Mouse (Mus musculus) heart, embryonic 12.5 days (tissue): ENCODE data around the gene Ltbp2. TPM values are rescaled to one million over a fixed set of nuclear protein-coding genes. Genes with fewer than 3 reads are reported as not detected.

Experiments used
- ATAC-seq: fragments of 200-750 bp; cut with Nextera tagmentation; 2 replicates; pipeline ENCODE4 v1.8.0; 2017; ENCODE audit warnings: moderate TSS enrichment, moderate library complexity; ENCODE audit not compliant: insufficient number of reproducible peaks, low FRiP score
- H3K27ac ChIP-seq: fragments of 300-500 bp; sonication (generic); 2 replicates; pipeline ENCODE4 v1.5.1; 2016; ENCODE audit warnings: mild to moderate bottlenecking, moderate library complexity; ENCODE audit not compliant: poor library complexity, severe bottlenecking
- H3K27me3 ChIP-seq: fragments of 300-500 bp; sonication (generic); replicated peaks from 2 replicates; pipeline ENCODE4 v1.6.1; 2016; ENCODE audit warnings: mild to moderate bottlenecking, moderate library complexity
- H3K36me3 ChIP-seq: fragments of 300-500 bp; sonication (generic); 2 replicates; pipeline ENCODE4 v1.6.1; 2016; ENCODE audit warnings: mild to moderate bottlenecking, moderate library complexity
- H3K4me1 ChIP-seq: fragments of 300-500 bp; sonication (generic); replicated peaks from 2 replicates; pipeline ENCODE4 v1.6.1; 2016; ENCODE audit warnings: mild to moderate bottlenecking
- H3K4me2 ChIP-seq: fragments of 300-500 bp; sonication (generic); 2 replicates; pipeline ENCODE4 v1.6.1; 2016; ENCODE audit warnings: mild to moderate bottlenecking, moderate library complexity
- H3K4me3 ChIP-seq: fragments of 300-500 bp; sonication (generic); 2 replicates; pipeline ENCODE4 v1.5.1; 2016; ENCODE audit warnings: mild to moderate bottlenecking
- H3K9ac ChIP-seq: fragments of 300-500 bp; sonication (generic); 2 replicates; pipeline ENCODE4 v1.6.1; 2016; ENCODE audit warnings: mild to moderate bottlenecking, moderate library complexity
- H3K9me3 ChIP-seq: fragments of 300-500 bp; sonication (generic); replicated peaks from 2 replicates; pipeline ENCODE4 v1.6.1; 2016; ENCODE audit warnings: mild to moderate bottlenecking, moderate library complexity
- WGBS: fragments of 180-500 bp; shearing (Covaris S2); methylation state at CpG from one replicate; pipeline ENCODE4 v1.1.7; 2016; 5-methylcytosine and 5-hydroxymethylcytosine counted together
- polyA plus RNA-seq: library from polyadenylated mRNA; unstranded; fragments of >200 nt; fragmentation: Nextera tagmentation; extraction: Ambion mirVana; gene quantifications from 2 replicates; pipeline ENCODE4 v1.2.1, GENCODE M21; 2016

Ltbp2 gene
- polyA plus RNA-seq, 1 experiment from 2014 or later, result 0.68 TPM

DNA sequence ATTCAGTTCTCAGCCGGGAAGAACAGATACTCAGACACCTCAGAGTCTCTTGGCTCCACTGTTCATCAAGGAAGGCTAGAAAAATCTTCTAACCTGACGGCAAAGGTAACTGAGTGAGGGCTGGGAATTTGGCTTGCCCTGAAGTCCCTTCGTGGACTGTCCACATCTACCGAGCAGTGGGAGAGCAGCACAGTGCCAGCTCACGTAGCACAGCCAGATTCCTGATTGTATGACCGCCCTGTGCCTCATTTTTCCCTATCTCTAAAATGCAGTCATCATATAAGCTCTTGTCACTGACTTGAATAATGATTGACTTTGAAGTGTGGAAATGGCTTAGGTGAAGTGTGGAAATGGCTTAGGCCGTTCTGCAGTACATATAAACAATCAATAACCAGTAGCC lies 28.1 kb upstream of the Ltbp2 start:
- WGBS, result 70% methylated on average over 7 of the region's 7 CpGs
- Histone ChIP-seq H3K4me2 (no peak overlapping the region), H3K9me3 (no peaks in the 10 kb centered on the region), H3K36me3 (no peaks in the 10 kb centered on the region), H3K27me3 (no peaks in the 10 kb centered on the region), H3K4me1 (peaks cover 18% of the 10 kb centered on the region), H3K9ac (no peak overlapping the region), H3K4me3 (no peak overlapping the region), H3K27ac (no peak overlapping the region)
- ATAC-seq, result no peak

- Histone ChIP-seq H3K9ac (no peak overlapping the region), H3K4me1 (peaks cover 11% of the 10 kb centered on the region), H3K4me3 (no peak overlapping the region), H3K9me3 (no peaks in the 10 kb centered on the region), H3K27ac (no peak overlapping the region), H3K36me3 (no peaks in the 10 kb centered on the region), H3K27me3 (no peaks in the 10 kb centered on the region), H3K4me2 (no peak overlapping the region)
- ATAC-seq, result no peak
- 74% methylated on average over 7 of the region's 7 CpGs for WGBS
Measured at GRCm38 (mm10) chr12:84900317-84900716, 24.0 kb upstream of the Ltbp2 start.

- Histone ChIP-seq H3K36me3 (no peaks in the 10 kb centered on the region), H3K9ac (no peak overlapping the region), H3K27ac (no peak overlapping the region), H3K4me2 (no peak overlapping the region), H3K9me3 (no peaks in the 10 kb centered on the region), H3K4me3 (no peak overlapping the region), H3K27me3 (0 out of 2 replicates have a peak, but pooled peaks cover 5% of the 10 kb centered on the region), H3K4me1 (peaks cover 11% of the 10 kb centered on the region)
- no peak for ATAC-seq
- WGBS, result 69% methylated on average over 5 of the region's 5 CpGs
Measured at GRCm38 (mm10) chr12:84897322-84897721, 21.0 kb upstream of the Ltbp2 start.

GRCm38 (mm10) chr12:84896235-84896634 lies 19.9 kb upstream of the Ltbp2 start:
- Histone ChIP-seq H3K27me3 (0 out of 2 replicates have a peak, but pooled peaks cover 5% of the 10 kb centered on the region), H3K4me2 (0 out of 2 replicates have a peak overlapping the region, but pooled peaks have one; percentile 12), H3K27ac (no peak overlapping the region), H3K36me3 (no peaks in the 10 kb centered on the region), H3K4me3 (no peak overlapping the region), H3K9ac (no peak overlapping the region), H3K9me3 (no peaks in the 10 kb centered on the region), H3K4me1 (peaks cover 11% of the 10 kb centered on the region)
- WGBS, result 46% methylated on average over 6 of the region's 6 CpGs
- ATAC-seq, result no peak

GRCm38 (mm10) chr12:84893648-84894628 lies 17.6 kb upstream of the Ltbp2 start:
- 59% methylated on average over 9 of the region's 9 CpGs for WGBS
- Histone ChIP-seq H3K4me1 (peaks cover 11% of the 10 kb centered on the region), H3K4me3 (no peak overlapping the region), H3K4me2 (no peak overlapping the region), H3K27me3 (0 out of 2 replicates have a peak, but pooled peaks cover 16% of the 10 kb centered on the region), H3K9ac (no peak overlapping the region), H3K9me3 (no peaks in the 10 kb centered on the region), H3K36me3 (no peaks in the 10 kb centered on the region), H3K27ac (no peak overlapping the region)
- no peak for ATAC-seq

DNA sequence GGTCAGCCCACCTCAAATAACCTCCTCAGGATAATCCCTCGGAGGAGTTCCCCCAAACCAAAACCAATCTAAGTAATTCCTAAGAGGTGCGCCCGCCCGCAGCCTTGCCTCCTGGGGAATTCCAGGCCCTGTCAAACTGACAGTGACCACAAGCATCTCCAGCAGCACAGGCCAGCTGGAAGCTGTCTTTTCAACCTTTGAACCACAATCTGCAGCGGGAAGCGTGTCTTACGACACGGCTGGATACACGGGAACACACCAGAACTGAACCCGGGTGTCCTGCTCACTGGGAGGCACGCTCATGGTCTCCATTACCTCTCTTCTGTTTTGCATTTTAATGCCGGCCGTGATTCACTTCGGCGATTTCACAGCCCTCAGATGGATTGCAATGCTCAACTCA lies 14.0 kb upstream of the Ltbp2 start:
- H3K4me2 ChIP-seq, result no peak overlapping the region
- no peak for ATAC-seq
- no peak overlapping the region for H3K4me3 ChIP-seq
- 63% methylated on average over 15 of the region's 15 CpGs for WGBS
- H3K27ac ChIP-seq, result no peak overlapping the region
- 0 out of 2 replicates have a peak, but pooled peaks cover 16% of the 10 kb centered on the region for H3K27me3 ChIP-seq
- no peak overlapping the region for H3K9ac ChIP-seq
- peaks cover 4% of the 10 kb centered on the region; the same call in 1 of the 2 replicates for H3K9me3 ChIP-seq
- H3K4me1 ChIP-seq, result no peaks in the 10 kb centered on the region
- no peaks in the 10 kb centered on the region for H3K36me3 ChIP-seq

DNA sequence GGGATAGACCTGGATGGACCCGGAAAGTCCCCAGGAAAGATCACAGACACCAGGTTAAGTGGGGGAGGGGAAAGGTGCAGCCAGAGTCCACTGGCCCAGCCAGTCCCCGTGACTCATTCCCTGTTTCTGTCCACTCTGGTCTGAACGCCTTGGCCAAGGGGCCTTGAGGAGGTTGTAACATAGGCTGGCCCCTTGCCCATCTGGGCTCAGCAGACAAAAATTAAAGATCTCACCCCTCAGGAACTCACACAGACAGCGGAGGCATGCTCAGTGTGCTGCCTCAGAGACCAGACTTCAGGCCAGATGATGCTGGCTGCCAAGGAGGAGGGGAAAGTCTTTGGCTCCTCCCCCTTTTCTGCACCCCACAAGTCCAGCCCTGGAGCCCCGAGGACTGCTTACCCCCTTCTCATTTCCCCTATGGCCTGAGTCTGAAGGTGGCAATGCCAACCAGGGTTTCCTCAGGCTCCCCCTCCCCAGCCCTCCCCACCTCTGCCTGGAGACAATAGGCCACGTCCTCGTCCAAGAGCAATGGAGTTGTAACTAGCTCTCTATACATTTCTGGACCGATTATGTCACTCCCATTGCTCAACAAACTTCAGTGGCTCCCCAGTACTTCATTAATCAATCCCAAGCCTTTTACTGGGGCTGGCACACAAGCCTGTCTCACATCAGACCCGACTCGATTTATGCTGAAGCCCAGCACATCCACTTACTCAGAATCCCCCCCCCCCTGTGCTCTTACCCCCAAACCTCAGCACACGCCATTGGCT lies 9.0 kb upstream of the Ltbp2 start:
- no peak overlapping the region for H3K9ac ChIP-seq
- peaks cover 25% of the 10 kb centered on the region for H3K27me3 ChIP-seq
- no peaks in the 10 kb centered on the region; the same call in 1 of the 2 replicates for H3K4me1 ChIP-seq
- no peak overlapping the region for H3K27ac ChIP-seq
- no peak overlapping the region for H3K4me3 ChIP-seq
- 61% methylated on average over 11 of the region's 11 CpGs for WGBS
- ATAC-seq, result 0 out of 2 replicates have a peak, but pooled peaks have one; percentile 33
- no peaks in the 10 kb centered on the region for H3K36me3 ChIP-seq
- H3K9me3 ChIP-seq, result peaks cover 4% of the 10 kb centered on the region; the same call in 1 of the 2 replicates
- no peak overlapping the region for H3K4me2 ChIP-seq

DNA sequence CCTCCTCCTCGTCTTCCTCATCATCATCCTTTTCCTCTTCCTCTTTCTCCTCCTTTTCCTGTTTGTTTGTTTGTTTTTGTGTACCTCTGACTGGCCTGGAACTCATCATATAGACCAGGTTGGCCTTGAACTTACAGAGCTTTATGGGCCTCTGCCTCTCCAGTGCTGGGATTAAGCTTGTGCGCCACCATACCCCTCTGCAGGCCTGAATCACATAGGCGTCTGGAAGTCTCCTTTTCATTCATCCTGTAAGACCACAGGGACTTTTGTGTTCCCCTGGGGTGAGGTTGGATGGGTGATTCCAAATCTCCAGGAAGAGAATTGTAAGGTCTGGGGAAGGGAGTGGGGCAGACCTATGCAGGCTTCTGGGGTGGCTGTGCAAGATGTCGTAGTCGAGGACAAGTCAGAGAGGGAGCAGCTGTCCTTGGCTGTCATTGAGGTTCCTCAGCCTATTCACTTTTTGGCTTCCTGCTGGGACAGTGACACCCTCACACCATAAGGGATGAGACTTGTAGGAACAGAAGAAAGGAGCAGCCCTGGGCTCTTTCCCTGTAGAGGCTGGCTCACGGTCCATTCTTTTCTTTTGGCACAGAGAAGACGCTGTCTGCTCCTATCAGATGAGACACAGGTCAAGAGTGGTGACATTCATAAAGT lies 8.2 kb upstream of the Ltbp2 start:
- Histone ChIP-seq H3K9ac (no peak overlapping the region), H3K4me3 (no peak overlapping the region), H3K4me1 (no peaks in the 10 kb centered on the region; the same call in 1 of the 2 replicates), H3K36me3 (no peaks in the 10 kb centered on the region), H3K9me3 (peaks cover 4% of the 10 kb centered on the region; the same call in 1 of the 2 replicates), H3K27ac (no peak overlapping the region), H3K4me2 (no peak overlapping the region), H3K27me3 (peaks cover 26% of the 10 kb centered on the region)
- ATAC-seq, result no peak
- WGBS, result 74% methylated on average over 7 of the region's 7 CpGs

GRCm38 (mm10) chr12:84882796-84883195 lies 6.5 kb upstream of the Ltbp2 start:
- WGBS, result 79% methylated on average over 4 of the region's 4 CpGs

DNA sequence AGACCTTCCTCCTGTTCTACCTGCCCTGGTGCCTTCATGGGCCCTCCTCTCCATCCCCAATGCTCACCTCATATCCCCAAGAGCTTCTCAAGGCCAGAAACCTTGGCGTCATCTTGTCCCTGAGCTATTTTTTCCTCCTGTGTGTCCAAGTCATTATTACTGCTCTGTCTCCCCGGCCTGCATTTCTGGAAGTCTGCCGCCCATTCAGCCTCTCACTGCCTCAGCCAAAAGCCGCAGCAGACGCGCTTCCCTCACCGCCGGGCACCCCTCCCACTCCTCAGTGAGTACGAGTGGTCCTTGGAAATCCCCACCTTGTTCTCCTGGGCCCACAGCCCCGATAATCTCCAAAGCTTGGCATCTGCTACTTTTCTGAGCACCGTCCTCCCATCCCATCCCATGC lies 3.8 kb upstream of the Ltbp2 start:
- no peak overlapping the region for H3K27ac ChIP-seq
- WGBS, result 50% methylated on average over 11 of the region's 11 CpGs
- no peaks in the 10 kb centered on the region for H3K36me3 ChIP-seq
- H3K9ac ChIP-seq, result no peak overlapping the region
- ATAC-seq, result no peak
- no peak overlapping the region for H3K4me2 ChIP-seq
- H3K27me3 ChIP-seq, result peaks cover 64% of the 10 kb centered on the region
- H3K4me3 ChIP-seq, result no peak overlapping the region
- no peaks in the 10 kb centered on the region for H3K9me3 ChIP-seq
- H3K4me1 ChIP-seq, result peaks cover 18% of the 10 kb centered on the region

More at GRCm38 (mm10) chr12:84882796-84883195, 6.5 kb upstream of the Ltbp2 start:
- peaks cover 36% of the 10 kb centered on the region for H3K27me3 ChIP-seq
- no peak overlapping the region for H3K4me2 ChIP-seq
- ATAC-seq, result no peak
- no peak overlapping the region for H3K27ac ChIP-seq
- no peaks in the 10 kb centered on the region for H3K36me3 ChIP-seq
- no peak overlapping the region for H3K9ac ChIP-seq
- peaks cover 4% of the 10 kb centered on the region; the same call in 1 of the 2 replicates for H3K9me3 ChIP-seq
- no peak overlapping the region for H3K4me3 ChIP-seq
- no peaks in the 10 kb centered on the region; the same call in 1 of the 2 replicates for H3K4me1 ChIP-seq
